Mouse (Mus musculus) lung, adult 10 weeks (tissue): ENCODE data around the gene Ddx60. TPM values are rescaled to one million over a fixed set of nuclear protein-coding genes. Genes with fewer than 3 reads are reported as not detected.

Source experiments
- polyA plus RNA-seq: library from polyadenylated mRNA; stranded (reverse); fragments of 350-450 nt; fragmentation: Illumina TruSeq; extraction: RNeasy Lipid Tissue Mini Kit (QIAGEN cat#74804); gene quantifications from one replicate; pipeline ENCODE4 v1.2.3, GENCODE M21; 2014; ENCODE audit warnings: low read depth, low replicate concordance; ENCODE audit not compliant: insufficient read depth

Gene Ddx60
- 1.3 TPM for polyA plus RNA-seq

GRCm38 (mm10) chr8:61927777-61928494, at the start of gene Ddx60:
Gene Ddx60 (plus strand): TSS chr8:61928087.

GRCm38 (mm10) chr8:61902521-61902920, 25.4 kb upstream of the Ddx60 start, which contains the start of gene Palld:
Gene Palld (minus strand): TSS chr8:61902690.

Other genes starting within 250 kb of the Ddx60 start
- gene Palld, start 25.4 kb upstream of the Ddx60 start, polyA plus RNA-seq: 23.4 TPM
- not detected for gene Anxa10, start 195.1 kb downstream of the Ddx60 start, polyA plus RNA-seq